Mouse (Mus musculus): ENCODE data around the gene Atp6v0a2. TPM values are rescaled to one million over a fixed set of nuclear protein-coding genes. Genes with fewer than 3 reads are reported as not detected.

The Atp6v0a2 gene
- polyA plus RNA-seq, 1 experiment, result 19.2 TPM

DNA sequence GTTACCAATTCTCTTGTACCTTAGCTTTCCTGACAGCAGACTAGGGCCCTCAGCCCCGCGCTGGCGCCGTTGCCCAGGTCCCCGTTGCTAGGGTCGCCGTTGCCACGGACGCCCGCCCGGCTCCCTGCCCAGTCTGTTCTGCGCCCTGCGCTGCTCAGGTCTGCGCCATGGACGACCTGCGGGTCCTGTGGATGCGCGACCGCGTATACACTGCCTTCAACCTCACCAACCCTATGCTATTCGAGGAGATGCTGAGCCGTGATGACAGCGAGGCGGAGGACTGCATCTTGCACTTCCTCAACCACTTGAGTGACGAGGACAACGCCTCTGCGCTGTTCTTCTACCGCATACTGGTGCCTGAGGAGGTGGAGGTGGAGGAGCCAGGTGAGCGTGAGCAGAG lies 96.6 kb downstream of the Atp6v0a2 start, which contains the start of gene Dnah10:
Dnah10 (plus strand) TSS at position 89 of the 400 bp plus-strand sequence.
- Histone ChIP-seq H3K4me1 (ENCODE audit: control insufficient read depth, insufficient read depth, low read length) (peaks cover 5% of the 10 kb centered on the region; the same call in 1 of the 2 replicates), H3K4me3 (ENCODE audit: insufficient read depth, low read length) (no peak within 1 kb of the TSS), H3K27ac (ENCODE audit: insufficient read depth, low read depth, low read length) (no peak within 1 kb of the TSS)
- TF ChIP-seq POLR2A (IDR thresholded peaks at IDR 0.05; ENCODE audit: borderline replicate concordance, low read depth, low read length), result no peak
- TF ChIP-seq CTCF (IDR thresholded peaks at IDR 0.05; ENCODE audit: low read depth, low read length), result no peak

DNA sequence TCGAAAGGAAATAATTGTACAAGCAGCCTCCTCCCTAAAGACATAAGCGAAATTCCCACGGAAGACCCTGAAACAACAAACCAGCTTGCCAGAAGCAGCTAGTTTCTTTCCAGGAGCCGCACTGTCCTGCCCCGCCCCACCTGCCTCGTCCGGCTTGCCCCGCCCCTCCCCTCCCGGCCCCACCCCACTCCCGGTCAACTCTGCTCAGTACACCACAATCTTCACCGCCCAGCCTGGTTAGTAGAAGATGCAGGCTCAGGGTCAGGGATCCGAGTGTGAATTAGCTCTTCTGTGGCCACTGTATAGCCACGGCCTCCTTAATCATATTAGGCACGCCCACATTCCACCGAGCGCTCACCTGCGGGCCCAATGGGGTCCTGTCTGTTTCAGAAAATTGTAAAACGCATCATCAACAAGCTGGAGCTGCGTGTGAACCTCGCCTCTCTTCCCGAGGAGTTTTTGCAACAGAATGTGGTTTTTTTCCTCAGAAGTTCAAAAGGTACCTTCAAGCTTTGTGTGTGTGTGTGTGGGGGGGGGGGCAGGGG lies 101.4 kb downstream of the Atp6v0a2 start:
- H3K4me3 ChIP-seq (ENCODE audit: insufficient read depth, low read length), result peak overlapping the region; percentile 29
- H3K4me1 ChIP-seq (ENCODE audit: control insufficient read depth, insufficient read depth, low read length), result peaks cover 5% of the 10 kb centered on the region; the same call in 1 of the 2 replicates
- TF ChIP-seq POLR2A (IDR thresholded peaks at IDR 0.05; ENCODE audit: borderline replicate concordance, low read depth, low read length) (no peak), CTCF (IDR thresholded peaks at IDR 0.05; ENCODE audit: low read depth, low read length) (no peak)
- H3K27ac ChIP-seq (ENCODE audit: insufficient read depth, low read depth, low read length), result no peak overlapping the region

DNA sequence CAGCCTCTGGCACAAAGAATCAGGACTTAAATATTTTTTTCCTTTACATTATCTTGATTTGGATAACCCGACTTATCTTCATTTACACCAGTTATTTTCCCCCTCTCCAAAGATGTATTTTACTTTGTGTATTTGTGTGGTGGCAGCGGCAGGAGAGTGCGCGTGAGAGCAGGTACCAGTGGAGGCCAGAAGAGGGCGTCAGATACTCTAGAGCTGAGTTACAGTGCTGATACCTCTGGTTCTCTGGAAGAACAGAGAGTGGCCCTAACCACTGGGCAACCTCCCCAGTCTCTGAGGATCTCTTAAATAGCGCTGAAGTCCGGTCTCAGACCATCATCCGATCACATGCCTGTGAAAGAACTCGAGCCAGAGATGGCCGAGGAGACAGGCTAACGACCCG lies 105.6 kb downstream of the Atp6v0a2 start:
- Histone ChIP-seq H3K4me1 (ENCODE audit: control insufficient read depth, insufficient read depth, low read length) (0 out of 2 replicates have a peak, but pooled peaks cover 2% of the 10 kb centered on the region), H3K4me3 (ENCODE audit: insufficient read depth, low read length) (no peak overlapping the region), H3K27ac (ENCODE audit: insufficient read depth, low read depth, low read length) (no peak overlapping the region)
- TF ChIP-seq CTCF (IDR thresholded peaks at IDR 0.05; ENCODE audit: low read depth, low read length) (no peak), POLR2A (IDR thresholded peaks at IDR 0.05; ENCODE audit: borderline replicate concordance, low read depth, low read length) (no peak)

DNA sequence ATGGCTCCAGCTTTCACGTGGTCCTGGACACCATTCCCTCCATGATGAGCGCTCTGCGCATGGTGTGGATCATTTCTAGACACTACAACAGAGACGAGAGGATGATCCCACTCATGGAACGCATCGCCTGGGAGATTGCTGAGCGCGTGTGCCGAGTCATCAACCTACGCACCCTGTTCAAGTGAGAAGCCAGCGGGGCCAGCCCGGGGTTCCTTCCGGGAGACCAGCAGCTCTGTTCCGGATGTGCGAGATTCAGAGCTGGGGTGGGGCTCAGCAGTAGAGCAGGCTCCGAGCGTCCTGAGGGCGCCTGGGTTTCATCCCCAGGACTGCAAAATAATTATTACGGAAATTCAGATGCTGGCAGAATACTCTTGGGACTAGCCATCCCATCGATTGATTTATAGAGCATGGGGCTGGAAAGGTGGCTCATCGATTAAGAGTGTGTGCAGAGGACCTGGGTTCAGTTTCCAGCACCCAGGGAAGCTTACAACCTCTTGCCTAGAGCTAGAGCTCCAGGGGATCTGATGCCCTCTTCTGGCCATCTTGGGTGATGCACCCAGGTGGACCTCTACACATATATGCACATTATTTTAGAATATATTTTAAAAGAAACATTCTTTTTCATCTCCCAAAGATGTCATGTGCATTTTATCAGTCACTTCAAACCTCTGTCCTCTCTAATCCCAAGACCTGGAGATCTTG lies 113.7 kb downstream of the Atp6v0a2 start:
- TF ChIP-seq CTCF (IDR thresholded peaks at IDR 0.05; ENCODE audit: low read depth, low read length) (no peak), POLR2A (IDR thresholded peaks at IDR 0.05; ENCODE audit: borderline replicate concordance, low read depth, low read length) (no peak)
- Histone ChIP-seq H3K4me3 (ENCODE audit: insufficient read depth, low read length) (no peak overlapping the region), H3K27ac (ENCODE audit: insufficient read depth, low read depth, low read length) (no peak overlapping the region), H3K4me1 (ENCODE audit: control insufficient read depth, insufficient read depth, low read length) (no peaks in the 10 kb centered on the region)

DNA sequence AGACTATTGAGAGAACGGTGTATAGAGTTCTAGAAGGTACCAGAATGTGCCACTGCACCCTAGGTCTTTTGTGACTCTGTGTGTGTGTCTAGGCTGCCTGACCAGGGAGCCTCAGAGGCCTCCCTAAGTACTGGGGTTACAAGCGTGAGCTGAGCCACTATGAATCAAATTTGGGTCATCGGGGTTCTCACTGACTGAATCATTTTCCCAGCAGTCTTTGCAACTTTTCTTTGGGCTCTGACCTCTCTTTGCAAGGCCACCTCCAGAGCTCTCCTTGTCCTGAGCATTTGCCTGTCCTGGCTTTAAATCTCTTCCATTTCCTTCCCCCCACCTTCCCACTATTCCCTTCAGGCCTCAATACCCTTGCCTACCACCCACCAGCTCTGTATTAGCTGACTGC lies 115.5 kb downstream of the Atp6v0a2 start:
- TF ChIP-seq POLR2A (IDR thresholded peaks at IDR 0.05; ENCODE audit: borderline replicate concordance, low read depth, low read length) (no peak), CTCF (IDR thresholded peaks at IDR 0.05; ENCODE audit: low read depth, low read length) (no peak)
- H3K4me3 ChIP-seq (ENCODE audit: insufficient read depth, low read length), result no peak overlapping the region
- H3K27ac ChIP-seq (ENCODE audit: insufficient read depth, low read depth, low read length), result no peak overlapping the region
- no peaks in the 10 kb centered on the region for H3K4me1 ChIP-seq (ENCODE audit: control insufficient read depth, insufficient read depth, low read length)

DNA sequence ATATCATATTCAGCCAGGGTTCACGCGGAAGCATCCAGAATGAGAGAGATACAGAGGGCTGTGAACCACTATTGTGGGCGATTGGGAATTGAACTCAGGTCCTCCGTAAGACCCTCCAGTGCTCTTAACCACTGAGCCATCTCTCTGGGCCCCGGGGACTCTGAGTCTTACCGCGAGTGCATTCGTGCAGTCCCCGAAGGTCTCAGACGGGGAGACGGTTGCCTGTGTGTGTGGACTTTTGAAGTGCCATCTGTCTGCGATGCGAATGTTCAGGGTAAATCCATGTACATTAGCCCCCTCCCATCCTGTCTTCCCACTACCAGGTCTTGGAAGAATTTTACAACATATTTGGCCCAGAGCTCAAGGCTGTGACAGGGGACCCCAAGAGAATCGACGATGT lies 117.8 kb downstream of the Atp6v0a2 start:
- no peaks in the 10 kb centered on the region for H3K4me1 ChIP-seq (ENCODE audit: control insufficient read depth, insufficient read depth, low read length)
- H3K27ac ChIP-seq (ENCODE audit: insufficient read depth, low read depth, low read length), result no peak overlapping the region
- H3K4me3 ChIP-seq (ENCODE audit: insufficient read depth, low read length), result no peak overlapping the region
- TF ChIP-seq POLR2A (IDR thresholded peaks at IDR 0.05; ENCODE audit: borderline replicate concordance, low read depth, low read length) (no peak), CTCF (IDR thresholded peaks at IDR 0.05; ENCODE audit: low read depth, low read length) (no peak)

DNA sequence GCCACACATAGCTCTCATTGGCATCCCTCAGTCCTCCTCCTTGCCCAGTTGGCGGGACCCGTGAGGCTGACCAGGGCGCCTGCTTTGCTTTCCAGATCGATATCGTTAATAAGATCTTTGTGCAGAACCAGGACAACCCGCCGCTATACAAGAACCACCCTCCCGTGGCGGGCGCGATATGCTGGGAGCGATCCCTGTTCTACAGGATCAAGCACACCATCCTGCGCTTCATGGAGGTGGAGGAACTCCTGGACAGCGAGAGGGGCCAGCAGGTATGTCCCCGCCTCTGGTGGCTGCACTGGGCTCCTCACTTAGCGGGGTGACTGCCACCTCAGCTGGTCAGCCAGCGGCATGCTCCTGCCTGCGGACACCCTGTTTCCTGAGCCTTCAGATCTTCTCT lies 119.9 kb downstream of the Atp6v0a2 start:
- no peak for TF ChIP-seq CTCF (IDR thresholded peaks at IDR 0.05; ENCODE audit: low read depth, low read length)
- TF ChIP-seq POLR2A (IDR thresholded peaks at IDR 0.05; ENCODE audit: borderline replicate concordance, low read depth, low read length), result no peak
- H3K4me3 ChIP-seq (ENCODE audit: insufficient read depth, low read length), result no peak overlapping the region
- H3K27ac ChIP-seq (ENCODE audit: insufficient read depth, low read depth, low read length), result no peak overlapping the region
- H3K4me1 ChIP-seq (ENCODE audit: control insufficient read depth, insufficient read depth, low read length), result no peaks in the 10 kb centered on the region

DNA sequence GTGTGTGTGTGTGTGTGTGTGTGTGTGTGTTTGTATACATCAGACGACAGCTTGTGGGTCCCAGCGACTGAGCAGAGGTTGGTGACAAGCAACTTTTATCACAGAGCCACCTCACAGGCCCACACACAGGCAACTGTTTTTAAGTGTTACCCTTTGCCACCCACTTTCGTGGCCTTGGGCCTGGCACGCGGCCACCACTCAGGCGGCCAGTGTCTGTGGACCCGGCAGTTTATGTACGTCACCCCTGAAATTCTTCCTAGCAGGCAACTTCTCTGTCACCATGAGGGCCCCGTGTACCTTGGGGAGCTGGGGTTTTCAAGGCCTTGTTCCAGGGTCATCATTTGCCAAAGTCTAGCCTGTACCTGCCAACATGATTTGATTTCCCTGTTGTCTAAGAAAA lies 123.3 kb downstream of the Atp6v0a2 start:
- H3K4me1 ChIP-seq (ENCODE audit: control insufficient read depth, insufficient read depth, low read length), result no peaks in the 10 kb centered on the region
- TF ChIP-seq CTCF (IDR thresholded peaks at IDR 0.05; ENCODE audit: low read depth, low read length) (no peak), POLR2A (IDR thresholded peaks at IDR 0.05; ENCODE audit: borderline replicate concordance, low read depth, low read length) (no peak)
- H3K27ac ChIP-seq (ENCODE audit: insufficient read depth, low read depth, low read length), result no peak overlapping the region
- no peak overlapping the region for H3K4me3 ChIP-seq (ENCODE audit: insufficient read depth, low read length)

DNA sequence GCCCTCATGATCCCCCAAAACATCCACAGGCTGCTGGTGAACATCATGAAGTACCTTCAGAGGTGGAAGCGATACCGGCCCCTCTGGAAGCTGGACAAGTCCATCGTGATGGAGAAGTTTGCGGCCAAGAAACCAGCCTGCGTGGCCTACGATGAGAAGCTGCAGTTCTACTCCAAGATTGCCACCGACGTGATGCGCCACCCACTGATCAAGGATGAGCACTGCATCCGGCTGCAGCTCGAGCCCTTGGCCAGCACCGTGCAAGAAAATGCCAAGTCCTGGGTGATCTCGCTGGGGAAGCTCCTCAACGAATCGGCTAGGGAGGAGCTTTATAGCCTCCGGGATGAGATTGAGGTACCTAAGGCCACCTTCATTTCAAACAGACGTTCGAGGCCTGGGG lies 132.6 kb downstream of the Atp6v0a2 start:
- no peak overlapping the region for H3K4me3 ChIP-seq (ENCODE audit: insufficient read depth, low read length)
- no peaks in the 10 kb centered on the region for H3K4me1 ChIP-seq (ENCODE audit: control insufficient read depth, insufficient read depth, low read length)
- H3K27ac ChIP-seq (ENCODE audit: insufficient read depth, low read depth, low read length), result no peak overlapping the region
- no peak for TF ChIP-seq CTCF (IDR thresholded peaks at IDR 0.05; ENCODE audit: low read depth, low read length)

DNA sequence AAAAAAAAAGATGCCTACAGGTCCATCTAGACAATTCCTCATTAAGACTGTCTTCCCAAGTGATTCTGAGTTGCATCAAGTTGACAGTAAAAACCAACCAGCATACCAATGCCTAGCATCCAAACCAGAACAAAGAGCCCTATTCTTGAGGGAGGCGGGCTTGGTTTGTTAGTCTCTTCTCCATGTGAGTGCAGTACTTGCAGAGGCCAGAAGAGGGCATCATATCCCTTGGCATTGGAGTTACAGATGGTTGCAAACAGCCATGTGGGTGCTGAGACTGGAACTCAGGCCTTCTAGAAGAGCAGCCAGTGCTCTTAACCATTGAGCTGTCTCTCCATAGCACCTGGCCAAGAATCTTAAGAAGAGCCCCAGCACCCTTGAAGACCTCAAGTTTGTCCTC lies 133.4 kb downstream of the Atp6v0a2 start:
- Histone ChIP-seq H3K4me1 (ENCODE audit: control insufficient read depth, insufficient read depth, low read length) (no peaks in the 10 kb centered on the region), H3K4me3 (ENCODE audit: insufficient read depth, low read length) (no peak overlapping the region), H3K27ac (ENCODE audit: insufficient read depth, low read depth, low read length) (no peak overlapping the region)
- TF ChIP-seq POLR2A (IDR thresholded peaks at IDR 0.05; ENCODE audit: borderline replicate concordance, low read depth, low read length) (no peak), CTCF (IDR thresholded peaks at IDR 0.05; ENCODE audit: low read depth, low read length) (no peak)

Other genes starting within 250 kb of the Atp6v0a2 start
- gene Sbno1, start 202.6 kb upstream of the Atp6v0a2 start, polyA plus RNA-seq (2012; ENCODE audit: insufficient read depth, insufficient read length, missing spikeins), result 57.5 and 59.2 TPM in 2 replicates
- 49.2 and 58.6 TPM in 2 replicates for gene Kmt5a, start 188.6 kb upstream of the Atp6v0a2 start, polyA plus RNA-seq (2012; ENCODE audit: insufficient read depth, insufficient read length, missing spikeins)
- 106 and 113 TPM in 2 replicates for gene Rilpl2, start 150.2 kb upstream of the Atp6v0a2 start, polyA plus RNA-seq (2012; ENCODE audit: insufficient read depth, insufficient read length, missing spikeins)
- 20.5 and 21.6 TPM in 2 replicates for gene Snrnp35, start 145.4 kb upstream of the Atp6v0a2 start, polyA plus RNA-seq (2012; ENCODE audit: insufficient read depth, insufficient read length, missing spikeins)
- 2.4 and 2.8 TPM in 2 replicates for gene Rilpl1, start 97.2 kb upstream of the Atp6v0a2 start, polyA plus RNA-seq (2012; ENCODE audit: insufficient read depth, insufficient read length, missing spikeins)
- 339 and 358 TPM in 2 replicates for gene Tmed2, start 87.9 kb upstream of the Atp6v0a2 start, polyA plus RNA-seq (2012; ENCODE audit: insufficient read depth, insufficient read length, missing spikeins)
- 9.2 and 11.8 TPM in 2 replicates for gene Ddx55, start 75.7 kb upstream of the Atp6v0a2 start, polyA plus RNA-seq (2012; ENCODE audit: insufficient read depth, insufficient read length, missing spikeins)
- 17.9 and 19.1 TPM in 2 replicates for gene Eif2b1, start 49.4 kb upstream of the Atp6v0a2 start, polyA plus RNA-seq (2012; ENCODE audit: insufficient read depth, insufficient read length, missing spikeins)
- 9.6 and 10.1 TPM in 2 replicates for gene Gtf2h3, start 49.4 kb upstream of the Atp6v0a2 start, polyA plus RNA-seq (2012; ENCODE audit: insufficient read depth, insufficient read length, missing spikeins)
- not detected in 2 replicates for gene Dnah10, start 96.5 kb downstream of the Atp6v0a2 start, polyA plus RNA-seq (2012; ENCODE audit: insufficient read depth, insufficient read length, missing spikeins)
- 0.92 TPM in 1 of 2 replicates, not detected in the other for gene Ccdc92, start 233.8 kb downstream of the Atp6v0a2 start, polyA plus RNA-seq (2012; ENCODE audit: insufficient read depth, insufficient read length, missing spikeins)
- gene Zfp664, start 234.1 kb downstream of the Atp6v0a2 start, polyA plus RNA-seq (2012; ENCODE audit: insufficient read depth, insufficient read length, missing spikeins), result 20.8 and 24.7 TPM in 2 replicates

Data from bone marrow macrophage, adult 2 months (primary cell).